In genomic region chr11:66846043-66846775, GRCm38 (mm10) we compare ENCODE assay signal across 12 mouse cellular contexts.
DNase-seq lines count a peak whose midpoint lies in the region; ATAC-seq and TF ChIP-seq lines count a peak whose summit lies in the region.
"Had no signal": no experiment of that assay in that cellular context is flagged by ENCODE, and none has a peak within 500 bp of the region (broad histone marks: within the 10 kb centered on the region; RNA-seq: fewer than 3 reads in every experiment).

No protein-coding gene starts in this region.

- peak; percentile 4 to 9 for DNase-seq in left cerebral cortex, postnatal 14 days (ENCODE audit: low spot score in 2 of 2)
- DNase-seq in left cerebral cortex, adult 2 months (ENCODE audit: extremely low spot score in 1 of 2, low spot score in 2 of 2), result no peak
- peak; percentile 25 to 33 for DNase-seq in layer of hippocampus, adult 8-10 months (ENCODE audit: low spot score in 2 of 2)
- DNase-seq in thymus, postnatal 10 days (ENCODE audit: low spot score in 2 of 2), result no peak
- no peak for DNase-seq in gastrocnemius, postnatal 14 days
- DNase-seq in limb, embryonic 10.5 days (ENCODE audit: low spot score), result no peak
- DNase-seq: cerebellum, adult 11 months had no signal

- no peaks in the 10 kb centered on the region for H3K36me3 ChIP-seq in forebrain, embryonic 13.5 days (ENCODE audit: poor library complexity, severe bottlenecking)
- no peaks in the 10 kb centered on the region for H3K36me3 ChIP-seq in neural tube, embryonic 14.5 days (ENCODE audit: control insufficient read depth, insufficient read depth, low read length)
- H3K36me3 ChIP-seq in limb, embryonic 10.5 days, result no peaks in the 10 kb centered on the region
- H3K36me3 ChIP-seq: heart, embryonic 12.5 days; limb, embryonic 13.5 days had no signal

- peak overlapping the region; percentile 15; the same call in 1 of the 2 replicates for H3K4me2 ChIP-seq in forebrain, embryonic 13.5 days
- no peak overlapping the region for H3K4me2 ChIP-seq in neural tube, embryonic 14.5 days (ENCODE audit: low read depth, low read length)
- H3K4me2 ChIP-seq: heart, embryonic 12.5 days; limb, embryonic 13.5 days had no signal

- 7% methylated on average over 9 of the region's 9 CpGs for WGBS in forebrain, embryonic 13.5 days
- 27% methylated on average over 9 of the region's 9 CpGs for WGBS in neural tube, embryonic 14.5 days
- WGBS in limb, embryonic 10.5 days, result 41% methylated on average over 9 of the region's 9 CpGs

- H3K9me3 ChIP-seq in forebrain, embryonic 13.5 days (replicated peaks), result no peaks in the 10 kb centered on the region
- no peaks in the 10 kb centered on the region for H3K9me3 ChIP-seq in neural tube, embryonic 14.5 days (ENCODE audit: control insufficient read depth, low read length)
- no peaks in the 10 kb centered on the region for H3K9me3 ChIP-seq in limb, embryonic 10.5 days (replicated peaks)
- H3K9me3 ChIP-seq: heart, embryonic 12.5 days; limb, embryonic 13.5 days had no signal

- no peak for TF ChIP-seq CTCF in left cerebral cortex, adult 2 months (IDR thresholded peaks at IDR 0.05)

- intact Hi-C loops in left cerebral cortex, postnatal 14 days (cut with DNase I), result no loop called here
- intact Hi-C loops in left cerebral cortex, adult 2 months (cut with DNase I), result no loop called here
- intact Hi-C loops in gastrocnemius, postnatal 14 days (cut with DNase I; ENCODE audit: low total_unique reads), result no loop called here

- H3K4me3 ChIP-seq in left cerebral cortex, adult 2 months, result no peak overlapping the region
- no peak overlapping the region for H3K4me3 ChIP-seq in forebrain, embryonic 13.5 days
- H3K4me3 ChIP-seq in neural tube, embryonic 14.5 days (ENCODE audit: low read depth, low read length), result no peak overlapping the region
- no peak overlapping the region for H3K4me3 ChIP-seq in limb, embryonic 10.5 days
- H3K4me3 ChIP-seq: heart, embryonic 12.5 days; limb, embryonic 13.5 days had no signal

- H3K27me3 ChIP-seq in forebrain, embryonic 13.5 days, result no peaks in the 10 kb centered on the region
- H3K27me3 ChIP-seq in neural tube, embryonic 14.5 days (ENCODE audit: control insufficient read depth, insufficient read depth, low read length), result no peaks in the 10 kb centered on the region
- no peaks in the 10 kb centered on the region for H3K27me3 ChIP-seq in limb, embryonic 10.5 days (ENCODE audit: low read depth, poor library complexity, severe bottlenecking)
- H3K27me3 ChIP-seq: heart, embryonic 12.5 days; limb, embryonic 13.5 days had no signal

- H3K27ac ChIP-seq in left cerebral cortex, adult 2 months, result no peak overlapping the region
- H3K27ac ChIP-seq in forebrain, embryonic 13.5 days, result peak overlapping the region; percentile 87
- no peak overlapping the region for H3K27ac ChIP-seq in neural tube, embryonic 14.5 days (ENCODE audit: low read depth, low read length)
- H3K27ac ChIP-seq in limb, embryonic 10.5 days, result no peak overlapping the region
- H3K27ac ChIP-seq: limb, embryonic 13.5 days had no signal

- H3K4me1 ChIP-seq in forebrain, embryonic 13.5 days, result peaks cover 17% of the 10 kb centered on the region
- H3K4me1 ChIP-seq in neural tube, embryonic 14.5 days (ENCODE audit: control insufficient read depth, insufficient read depth, low read length), result no peaks in the 10 kb centered on the region
- peaks cover 7% of the 10 kb centered on the region for H3K4me1 ChIP-seq in limb, embryonic 10.5 days
- H3K4me1 ChIP-seq: heart, embryonic 12.5 days; limb, embryonic 13.5 days had no signal

- H3K9ac ChIP-seq in forebrain, embryonic 13.5 days, result peak overlapping the region; percentile 16; the same call in 1 of the 2 replicates
- H3K9ac ChIP-seq in neural tube, embryonic 14.5 days (replicated peaks; ENCODE audit: low read depth, low read length), result no peak overlapping the region
- H3K9ac ChIP-seq: heart, embryonic 12.5 days; limb, embryonic 13.5 days had no signal

- ATAC-seq in forebrain, embryonic 13.5 days, result peak; percentile 96
- peak; percentile 41; the same call in 1 of the 2 replicates for ATAC-seq in neural tube, embryonic 14.5 days (ENCODE audit: low read depth)
- ATAC-seq: intestine, embryonic 16.5 days had no signal

Comparison
In these comparisons a context has a peak if more than half of its experiments do, and no peak if none do; other contexts are left out.
1. DNase-seq: peak in left cerebral cortex, postnatal 14 days (2 of 2) and layer of hippocampus, adult 8-10 months (2 of 2); none in left cerebral cortex, adult 2 months (0 of 2), thymus, postnatal 10 days (0 of 2), gastrocnemius, postnatal 14 days (single experiment) and limb, embryonic 10.5 days (single experiment).